Mouse (Mus musculus) kidney, postnatal 25 days (tissue): ENCODE results near the gene Adamts2.

ENCODE experiments used
- DNase-seq, 2 experiments: peaks; one replicate each; pipeline ENCODE4 v3.0.0; 2021; ENCODE audit warnings: mixed read lengths in 2 of 2

Gene Adamts2

DNA sequence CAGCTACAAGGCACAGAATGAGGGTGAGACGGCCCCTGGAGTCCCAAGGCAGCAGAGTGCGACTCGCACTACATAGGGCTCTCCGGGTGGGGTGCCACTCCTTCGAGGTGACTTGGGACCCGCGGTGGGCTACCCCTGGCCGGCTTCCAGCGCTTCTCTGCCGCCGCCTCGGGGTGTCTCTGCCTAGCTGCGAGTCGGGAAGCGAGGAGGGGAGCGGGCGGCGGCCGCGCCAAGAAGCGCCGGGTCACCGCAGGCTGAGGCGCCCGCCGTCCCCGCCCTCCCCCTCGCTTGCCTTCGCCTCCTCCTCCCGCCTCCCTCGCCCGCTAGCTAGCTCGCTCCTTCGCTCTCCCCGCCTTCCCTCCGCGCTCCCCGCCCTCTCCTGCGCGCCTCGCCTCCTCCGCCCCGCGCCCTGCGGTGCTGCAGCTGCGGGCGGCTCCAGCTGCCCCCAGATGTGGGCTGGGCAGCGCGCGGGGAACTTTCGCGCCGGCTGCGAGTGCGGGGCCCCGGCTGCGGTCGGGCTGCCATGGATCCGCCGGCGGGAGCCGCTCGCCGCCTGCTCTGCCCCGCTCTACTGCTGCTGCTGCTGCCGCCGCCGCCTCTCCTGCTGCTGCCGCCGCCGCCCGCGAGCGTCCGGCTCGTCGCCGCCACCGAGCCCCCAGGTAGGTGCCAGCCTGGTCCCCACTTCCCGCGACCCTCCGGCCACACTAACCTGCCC lies at the start of gene Adamts2:
Gene Adamts2 (plus strand): TSS at position 444 of the 715 bp plus-strand sequence.
- DNase-seq = peak; percentile 69 to 80

DNA sequence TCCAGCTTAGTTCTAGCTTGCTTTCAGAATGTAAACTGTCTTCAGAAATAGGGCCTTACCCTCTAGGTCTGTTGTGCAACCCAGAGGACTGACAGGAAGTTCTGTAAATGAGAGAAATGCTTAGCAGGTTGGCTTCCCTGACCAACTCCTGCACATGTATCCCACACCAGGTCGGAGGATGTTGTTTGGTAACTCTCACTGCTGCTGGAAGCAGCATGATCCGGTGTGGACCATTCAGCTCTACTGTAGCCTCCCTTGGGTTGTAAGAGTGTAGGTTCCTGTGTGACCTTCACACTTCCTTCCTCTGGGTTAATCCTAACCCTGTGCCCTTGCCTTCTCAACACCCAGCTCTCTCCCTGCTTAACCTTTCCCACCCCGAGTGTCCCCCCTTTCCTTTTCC lies 44.8 kb upstream of the Adamts2 start:
- DNase-seq = no peak

DNA sequence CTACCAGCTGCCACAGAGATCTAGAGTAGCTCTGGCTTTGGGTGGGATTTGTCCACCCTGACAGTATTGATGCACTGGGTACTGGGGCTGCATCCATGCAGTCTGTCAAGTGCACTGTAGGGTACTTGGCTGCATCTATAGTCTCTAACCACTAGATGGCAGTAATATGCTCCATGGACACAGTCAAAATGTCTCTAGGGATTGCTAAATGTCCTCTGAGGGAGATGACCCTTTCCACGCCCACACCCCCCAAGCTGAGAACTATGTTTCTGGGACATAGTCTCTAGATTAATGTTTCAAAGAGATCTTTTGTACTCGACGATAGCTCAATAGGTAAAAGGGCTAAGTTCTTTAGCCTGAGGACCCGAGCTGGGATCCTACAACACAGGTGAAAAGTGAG lies 42.8 kb upstream of the Adamts2 start:
- DNase-seq = no peak

DNA sequence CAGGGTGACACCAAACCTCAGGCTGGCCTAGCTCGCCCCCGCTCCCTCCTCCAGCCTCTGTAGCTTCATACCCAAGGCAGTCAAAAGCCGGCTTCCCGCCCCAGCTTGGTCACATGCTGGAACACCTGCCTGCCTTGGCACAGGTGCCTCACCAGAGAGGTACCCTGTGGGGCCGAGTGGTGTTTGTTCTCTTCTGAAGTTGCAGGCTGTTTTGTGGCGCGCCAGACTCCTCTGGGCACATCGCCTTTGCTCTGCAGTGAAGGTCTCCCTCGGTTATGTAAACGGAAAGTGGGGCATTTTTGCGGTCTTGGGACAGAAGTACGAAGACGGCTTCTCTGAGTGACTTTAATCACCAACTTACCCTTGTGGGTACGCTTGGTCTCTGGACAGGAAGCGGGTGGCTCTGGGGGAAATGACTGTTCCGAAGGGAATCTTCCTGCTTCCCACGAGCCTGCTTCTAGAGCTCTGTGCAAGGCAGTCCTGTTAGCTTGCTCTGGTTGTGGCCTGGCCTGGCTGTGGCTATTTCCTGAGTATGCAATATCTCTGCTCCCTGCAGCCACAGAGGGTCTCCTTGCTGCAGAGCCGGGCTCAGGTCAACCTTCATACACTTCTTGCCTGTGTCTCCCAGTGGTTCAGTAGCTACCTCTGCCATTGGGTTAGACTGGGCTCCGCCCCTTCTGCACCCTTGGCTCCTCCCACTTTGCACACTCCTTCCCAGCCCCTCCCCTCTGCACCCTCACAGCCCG lies 36.2 kb upstream of the Adamts2 start:
- DNase-seq = no peak

DNA sequence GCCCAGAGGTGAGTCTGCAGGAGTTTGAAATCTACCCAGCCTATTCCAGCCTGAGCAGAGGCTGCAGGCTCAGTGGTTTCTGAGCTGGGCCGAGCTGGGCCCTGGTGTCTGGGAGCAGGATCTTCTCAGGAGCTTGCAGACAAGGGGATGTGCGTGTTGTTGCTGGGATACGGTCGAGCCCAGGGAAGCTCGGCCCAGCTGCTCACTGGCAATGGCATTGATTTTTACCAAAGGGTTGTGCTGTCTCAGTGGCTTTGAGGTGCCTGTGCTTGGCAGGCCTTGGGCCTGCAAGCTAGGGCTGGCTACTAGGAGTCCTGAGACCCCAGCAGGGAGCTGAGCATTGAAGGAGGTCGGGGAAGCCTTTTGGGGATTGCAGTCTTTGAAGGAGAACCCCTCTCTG lies 30.4 kb upstream of the Adamts2 start:
- no peak for DNase-seq

DNA sequence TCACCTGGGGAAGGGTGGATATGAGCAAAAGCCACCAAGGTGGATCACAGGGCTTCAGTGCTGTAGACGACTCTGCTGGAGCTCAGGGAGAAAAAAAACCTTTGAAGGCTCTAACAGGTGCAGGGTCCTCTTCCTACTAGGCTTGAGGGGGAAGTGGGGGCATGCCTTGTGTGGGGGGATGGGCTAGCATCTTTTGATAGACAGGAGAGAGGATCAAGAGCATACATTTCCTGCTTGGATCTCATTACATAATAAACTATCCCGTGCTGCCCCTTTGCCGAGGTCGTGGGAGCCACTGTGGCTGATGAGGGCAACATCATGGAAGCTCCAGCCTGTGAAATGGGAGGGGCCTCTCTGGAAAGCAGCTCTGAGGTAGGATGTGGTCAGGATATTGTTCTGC lies 25.4 kb upstream of the Adamts2 start:
- DNase-seq = no peak

DNA sequence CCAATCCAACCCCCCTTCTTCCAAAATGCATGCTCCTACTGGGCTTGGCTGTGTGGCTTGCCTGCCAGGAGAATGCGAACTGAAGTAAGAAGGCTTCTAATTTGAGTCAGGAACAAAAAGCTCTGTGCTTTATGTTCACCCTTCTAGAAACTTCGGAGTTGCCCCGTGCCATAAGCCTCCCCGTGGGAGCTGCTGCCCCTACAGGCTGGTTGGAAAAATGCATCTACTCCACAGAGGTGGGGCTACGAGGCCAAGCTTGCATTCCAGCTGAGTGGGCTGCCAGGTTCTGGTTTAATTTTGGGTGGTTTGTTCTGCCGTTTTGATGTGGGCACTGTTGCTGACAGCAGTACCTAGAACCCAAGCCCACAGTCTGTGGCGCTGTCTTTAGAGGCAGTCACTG lies 14.9 kb upstream of the Adamts2 start:
- peak in 1 of 2 experiments; percentile 24 for DNase-seq

DNA sequence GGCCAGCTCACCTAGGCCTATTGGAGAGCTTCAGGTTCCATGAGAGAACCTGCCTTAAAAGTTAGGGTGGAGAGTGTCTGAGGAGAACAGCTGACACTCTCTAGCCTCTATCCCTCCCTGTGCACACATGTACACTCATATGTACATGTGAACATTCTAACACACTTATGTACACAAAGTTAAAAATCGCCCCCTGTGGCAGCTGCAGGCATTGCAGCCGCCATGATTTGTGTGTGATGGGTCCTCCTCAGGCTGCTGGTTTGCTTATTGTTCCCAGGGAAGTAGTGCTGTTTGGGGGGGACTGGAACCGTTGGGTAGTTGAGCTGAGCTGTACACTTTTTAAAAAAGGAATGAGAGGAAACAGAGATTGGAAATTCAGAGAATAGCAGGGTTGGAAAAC lies 14.1 kb upstream of the Adamts2 start:
- peak in 1 of 2 experiments; percentile 68 for DNase-seq

DNA sequence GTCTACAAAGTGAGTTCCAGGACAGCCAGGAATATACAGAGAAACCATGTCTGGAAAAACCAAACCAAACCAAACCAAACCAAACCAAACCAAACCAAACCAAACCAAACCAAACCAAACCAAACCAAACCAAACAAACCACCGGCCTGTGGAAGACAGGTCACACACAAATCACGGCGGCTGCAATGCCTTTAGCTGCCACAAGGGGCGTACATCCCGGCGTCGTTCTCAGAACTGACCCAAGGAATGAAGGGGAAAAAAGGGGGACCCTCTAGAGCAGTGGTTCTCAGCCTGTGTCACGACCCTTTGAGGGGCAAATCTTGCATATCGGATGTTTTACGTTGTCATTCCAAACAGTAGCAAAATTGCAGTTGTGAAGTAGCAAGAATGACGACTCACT lies 12.8 kb upstream of the Adamts2 start:
- DNase-seq = peak in 1 of 2 experiments; percentile 61

DNA sequence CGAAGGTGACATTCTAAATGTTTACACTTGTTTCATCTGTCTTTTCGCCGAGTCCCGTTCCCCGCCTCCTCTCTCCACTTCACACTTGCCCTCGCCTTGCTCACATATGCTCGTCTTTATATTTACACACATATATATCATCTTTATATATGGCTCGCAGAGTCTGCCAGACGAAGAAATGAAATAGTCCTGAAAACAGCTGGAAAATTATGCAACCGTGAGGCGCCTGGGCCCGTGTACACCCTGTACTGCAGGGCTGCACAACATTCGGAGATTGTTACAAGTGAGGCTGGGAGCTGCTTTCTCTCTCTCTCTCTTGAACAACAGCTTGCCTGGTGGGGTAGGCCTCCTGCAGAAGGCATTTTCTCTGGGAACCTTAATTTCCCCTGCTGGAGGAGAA lies 10.8 kb upstream of the Adamts2 start:
- DNase-seq = no peak

DNA sequence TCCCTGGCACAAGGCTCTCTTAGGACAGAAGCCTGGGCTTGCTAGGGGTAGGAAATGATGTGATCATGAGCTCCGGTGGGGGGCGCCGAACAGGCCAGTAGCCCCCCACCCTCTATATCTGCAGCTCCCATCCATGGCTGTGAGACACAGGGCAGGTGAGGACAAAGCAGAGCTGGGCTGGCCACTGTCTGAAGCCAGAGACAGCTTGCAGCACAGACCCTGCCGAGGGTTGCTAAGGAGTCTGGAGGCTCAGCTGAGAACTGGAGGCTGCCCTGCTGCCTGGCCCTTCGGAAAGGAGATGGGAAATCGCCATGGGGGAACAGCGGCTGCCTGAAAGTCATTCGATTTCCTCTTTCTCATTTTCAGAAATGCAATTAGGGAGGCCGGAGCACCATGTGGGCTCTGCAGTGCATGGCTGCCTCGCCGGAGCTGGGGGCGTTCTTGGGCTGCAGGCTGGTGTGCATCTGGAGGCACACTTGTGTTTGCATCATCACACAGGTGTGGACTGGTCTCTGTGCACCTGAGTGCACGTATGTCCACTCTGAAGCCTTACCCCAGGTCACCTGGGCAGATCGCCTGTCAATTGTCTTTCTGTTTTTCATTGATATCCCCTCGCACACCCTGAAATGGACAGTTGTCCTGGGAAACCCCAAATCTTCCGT lies 8.9 kb upstream of the Adamts2 start:
- no peak for DNase-seq

DNA sequence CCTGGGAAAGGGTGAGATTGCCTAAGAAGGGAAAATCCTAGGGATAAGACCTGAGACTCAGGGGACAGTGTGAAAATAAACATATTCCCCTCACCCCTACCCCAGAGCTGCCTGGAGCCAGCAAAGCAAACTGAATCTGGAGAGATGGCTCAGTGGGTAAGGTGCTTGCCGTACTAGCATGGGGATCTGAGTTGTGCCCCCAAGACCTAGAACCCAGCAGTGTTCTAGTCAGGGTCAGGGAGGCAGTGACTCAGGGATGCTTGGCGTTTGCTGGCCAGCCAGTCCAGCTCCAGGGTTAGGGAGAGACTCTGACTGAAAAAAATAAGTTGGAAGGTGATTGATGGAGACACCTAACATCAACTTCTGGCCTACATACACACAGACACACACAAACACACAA lies 5.3 kb upstream of the Adamts2 start:
- no peak for DNase-seq

DNA sequence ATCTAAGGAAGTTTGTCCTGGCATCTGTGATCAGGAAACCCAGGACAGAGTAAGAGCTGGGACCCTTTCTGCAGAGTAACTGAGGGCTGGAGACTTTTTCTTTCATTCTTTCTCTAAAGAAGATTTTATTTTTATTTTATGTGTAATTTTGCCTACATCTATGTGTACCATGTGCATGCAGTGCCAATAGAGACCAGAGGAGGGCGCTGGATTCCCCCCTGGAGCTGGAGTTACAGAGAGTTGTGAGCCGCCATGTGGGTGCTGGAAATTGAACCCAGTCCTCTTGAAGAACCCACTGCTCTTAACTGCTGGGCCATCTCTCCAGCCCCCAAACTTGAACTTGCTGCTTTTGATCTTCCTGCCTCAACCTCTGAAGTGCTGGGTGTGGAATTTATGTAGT lies 2.7 kb upstream of the Adamts2 start:
- no peak for DNase-seq

DNA sequence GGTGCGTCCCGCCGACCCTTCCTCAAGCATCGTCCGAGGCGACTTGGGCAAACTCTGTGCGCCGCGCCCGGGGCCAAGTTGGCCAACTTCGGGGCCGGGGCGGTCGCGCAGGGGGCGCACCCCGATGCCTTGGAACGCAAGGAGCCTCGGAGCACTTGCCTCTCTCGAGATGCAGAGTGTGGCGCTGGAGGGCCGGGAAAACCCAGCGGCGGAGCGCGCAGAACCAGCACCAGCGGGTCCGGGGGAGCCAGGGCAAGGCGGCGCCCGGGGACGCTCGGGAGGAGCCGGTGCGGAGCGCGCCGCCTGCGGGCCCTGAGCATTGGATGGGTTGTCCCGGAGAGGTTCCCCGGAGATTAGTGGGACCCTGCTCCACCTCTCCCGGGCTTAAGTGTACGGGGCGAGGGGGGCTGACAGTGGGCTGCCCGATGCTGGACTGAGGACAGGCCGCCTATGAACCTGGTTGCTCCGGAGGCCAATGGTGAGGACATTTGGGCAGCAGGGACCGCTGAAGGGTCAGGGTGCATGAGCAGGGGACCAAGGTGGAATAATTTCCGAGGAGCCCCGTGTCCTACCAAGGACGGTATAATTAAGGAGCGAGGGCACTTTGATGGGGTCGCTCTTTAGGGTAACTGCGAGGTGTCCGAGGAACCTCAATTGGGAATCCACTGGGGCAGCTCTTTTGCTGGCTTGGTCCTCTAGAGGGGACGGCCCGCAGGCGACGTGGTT lies 635 bp downstream of the Adamts2 start:
- peak in 1 of 2 experiments; percentile 18 for DNase-seq

DNA sequence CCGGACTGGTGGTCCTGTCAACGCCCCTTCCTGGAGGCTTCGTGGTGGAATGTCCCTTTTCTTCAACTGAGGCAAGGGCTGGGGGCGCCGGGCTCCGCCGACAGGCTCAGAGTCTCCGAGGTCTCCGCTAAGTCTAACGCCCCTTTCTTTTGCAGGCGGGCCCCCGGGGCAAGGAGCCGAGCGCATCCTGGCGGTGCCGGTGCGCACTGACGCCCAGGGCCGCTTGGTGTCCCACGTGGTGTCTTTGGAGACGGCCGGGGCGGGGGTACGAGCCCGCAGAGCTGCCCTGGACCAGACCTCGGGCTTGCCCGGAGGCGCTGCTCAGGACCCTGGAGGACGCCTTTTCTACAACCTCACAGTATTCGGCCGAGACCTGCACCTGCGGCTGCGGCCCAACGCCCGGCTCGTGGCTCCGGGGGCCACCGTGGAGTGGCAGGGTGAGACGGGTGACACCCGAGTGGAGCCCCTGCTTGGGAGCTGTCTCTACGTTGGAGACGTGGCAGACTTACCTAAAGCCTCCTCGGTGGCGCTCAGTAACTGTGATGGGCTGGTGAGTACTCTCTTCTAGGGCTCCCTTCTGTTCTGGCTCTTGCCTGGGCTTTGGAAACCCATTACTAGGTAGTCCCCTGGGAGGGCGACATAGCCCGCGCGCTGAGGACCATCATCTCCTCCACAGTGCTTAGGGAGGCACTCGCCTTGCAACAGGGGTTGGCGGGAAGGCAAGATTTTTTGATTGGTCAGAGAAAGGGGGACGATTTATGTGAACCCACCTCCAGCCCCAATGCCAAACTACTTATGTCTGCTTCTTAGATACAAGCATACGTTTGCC lies 1.4 kb downstream of the Adamts2 start:
- no peak for DNase-seq

DNA sequence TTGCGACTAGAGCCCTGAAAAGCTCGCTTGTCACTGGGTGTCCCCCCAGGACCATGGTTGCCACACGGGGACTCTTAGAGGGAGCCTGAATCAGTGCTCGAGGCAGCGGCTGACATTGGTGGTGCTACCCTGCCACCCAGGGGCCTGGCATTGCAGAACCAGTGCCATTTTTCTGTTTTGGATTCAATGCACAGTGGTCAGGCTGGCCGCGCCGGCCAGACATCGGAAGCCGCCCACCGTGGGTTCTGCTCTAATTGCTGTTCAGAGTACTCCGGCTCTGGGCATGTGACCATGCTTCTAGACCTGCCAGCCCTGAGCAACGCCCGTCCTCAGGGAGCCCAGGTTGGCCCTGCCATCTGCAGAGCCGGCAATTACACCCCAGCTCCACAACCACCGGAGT lies 2.5 kb downstream of the Adamts2 start:
- DNase-seq = no peak

DNA sequence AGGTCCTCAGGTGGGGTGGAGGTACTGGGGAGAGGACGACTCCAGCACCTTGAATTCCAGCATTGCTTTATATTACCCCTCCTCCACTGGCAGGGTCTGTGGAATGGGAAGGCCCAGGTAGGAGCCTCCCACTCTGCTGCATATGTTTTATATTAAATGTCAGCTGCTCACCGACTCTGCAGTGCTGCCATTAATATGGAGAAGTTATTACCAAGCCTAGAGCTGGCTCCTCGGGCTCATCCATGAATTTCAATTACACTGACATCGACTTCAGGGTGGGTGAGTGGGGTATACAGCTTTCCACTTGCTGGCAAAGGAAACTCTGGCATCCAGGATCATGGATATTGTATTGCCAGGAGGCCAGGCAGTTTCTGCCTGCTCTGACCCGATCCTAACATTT lies 9.3 kb downstream of the Adamts2 start:
- no peak for DNase-seq

DNA sequence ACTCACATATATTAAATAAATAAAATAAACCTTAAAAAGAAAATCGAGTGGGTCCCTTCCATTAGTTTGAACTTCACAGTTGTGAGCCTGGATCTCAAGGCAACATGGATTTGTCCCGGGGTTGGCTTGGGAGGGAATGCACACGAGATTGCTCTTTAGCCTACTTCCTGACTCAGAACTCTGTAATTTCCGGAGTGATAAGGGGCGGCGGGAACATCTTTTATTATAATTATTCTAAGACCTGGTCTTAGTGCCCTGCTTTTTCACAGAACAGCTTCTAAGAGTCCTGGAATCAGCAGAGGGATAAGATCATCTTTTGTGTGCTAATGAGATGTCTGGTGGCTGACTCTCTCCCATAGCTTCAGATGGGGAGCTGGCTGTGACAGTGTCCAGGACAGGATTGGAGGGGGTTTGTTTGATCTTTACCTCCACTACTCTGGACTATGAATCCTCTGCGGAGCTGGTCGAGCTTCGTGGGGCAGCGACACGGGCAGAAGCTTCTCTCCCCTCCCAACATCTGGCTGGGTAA lies 15.2 kb downstream of the Adamts2 start:
- no peak for DNase-seq

DNA sequence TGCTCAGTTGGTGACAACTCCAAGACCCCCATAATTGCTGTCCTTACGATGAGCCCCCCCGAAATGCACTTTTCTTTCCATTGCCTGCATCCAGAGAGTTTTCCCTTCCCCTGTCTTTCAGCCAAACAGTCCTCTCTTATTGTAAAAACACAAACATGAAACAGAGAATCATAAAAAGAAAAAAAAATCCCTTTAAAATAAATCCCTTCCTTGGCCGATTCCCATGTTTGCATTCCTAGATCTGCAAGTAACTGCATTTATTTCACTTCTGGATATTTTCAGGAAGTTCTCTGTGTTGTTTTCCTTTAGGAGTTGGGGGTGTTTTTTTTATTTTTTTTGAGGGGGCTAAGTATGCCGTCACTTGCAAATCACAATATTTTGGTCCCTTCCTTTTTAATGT lies 19.0 kb downstream of the Adamts2 start:
- no peak for DNase-seq

DNA sequence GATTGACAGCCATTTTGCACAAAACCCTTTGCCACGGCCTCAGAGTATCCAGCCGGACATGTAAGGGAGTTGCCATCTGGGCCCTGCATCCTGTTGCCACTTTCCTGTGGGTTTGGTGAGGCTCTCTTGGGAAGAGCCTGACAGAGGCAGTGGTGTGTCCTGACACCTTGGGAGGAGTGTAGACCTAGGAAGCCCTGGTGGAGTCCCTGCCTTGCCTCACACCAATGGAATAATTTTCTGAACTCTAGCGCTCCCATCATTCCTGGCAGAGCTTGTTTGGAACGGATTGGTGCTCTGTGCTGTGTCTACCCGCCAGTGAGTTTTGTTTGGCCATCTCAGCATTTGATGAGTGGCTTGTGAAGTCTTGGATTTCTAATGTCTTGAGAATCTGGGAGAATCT lies 19.5 kb downstream of the Adamts2 start:
- no peak for DNase-seq

DNA sequence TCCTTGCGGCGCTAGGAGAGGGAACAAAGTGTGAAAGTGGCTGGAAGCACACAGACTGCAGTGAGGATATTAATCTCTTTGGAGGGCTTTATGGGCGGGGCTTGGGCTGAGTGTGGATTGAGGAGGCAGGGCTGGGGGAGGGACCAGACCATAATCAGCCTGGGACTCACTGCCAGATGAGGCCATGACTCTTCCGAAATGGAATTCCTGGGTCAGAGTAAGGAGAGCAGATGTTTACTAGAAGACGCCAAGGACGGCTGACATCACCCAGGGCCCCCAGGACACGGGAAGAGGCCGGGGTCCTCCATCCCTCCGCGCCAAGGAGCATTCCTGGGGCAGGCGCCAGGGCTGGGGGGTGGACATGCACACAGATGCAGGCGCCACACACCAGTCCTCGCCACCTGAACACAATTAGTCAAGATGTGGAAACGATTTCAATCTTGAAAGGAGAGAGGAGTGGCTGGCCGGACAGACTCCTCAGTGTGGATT lies 20.4 kb downstream of the Adamts2 start:
- peak; percentile 65 to 67 for DNase-seq

DNA sequence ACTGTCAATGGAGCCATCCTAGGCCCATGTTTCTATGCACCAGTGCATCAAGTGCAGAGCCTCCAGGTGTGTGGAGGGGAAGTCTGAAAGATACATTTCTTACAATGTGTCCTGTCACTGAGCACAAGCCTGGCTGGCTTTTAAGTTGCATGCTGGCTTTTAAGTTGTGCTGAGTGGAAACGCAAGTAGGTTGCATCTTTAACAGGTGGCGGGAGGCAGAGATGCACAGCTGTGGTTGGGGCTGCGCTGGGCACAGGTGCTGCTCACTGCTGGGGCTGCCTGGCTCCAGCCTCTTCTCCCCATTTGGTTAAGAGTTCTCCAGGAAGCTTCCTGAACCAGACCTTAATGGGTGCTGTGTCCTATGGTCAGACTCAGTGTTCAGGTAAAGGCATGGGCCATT lies 21.9 kb downstream of the Adamts2 start:
- no peak for DNase-seq
